Mouse (Mus musculus) liver, embryonic 14.5 days (tissue): ENCODE results near the gene Cox6a2. TPM values are rescaled to one million over a fixed set of nuclear protein-coding genes. Genes with fewer than 3 reads are reported as not detected.

Experiments
- ATAC-seq: fragments of 200-750 bp; cut with Nextera tagmentation; 2 replicates; pipeline ENCODE4 v1.8.0; 2017; ENCODE audit warnings: moderate number of reproducible peaks, mild to moderate bottlenecking, moderate library complexity; ENCODE audit not compliant: insufficient read depth
- DNase-seq, 3 experiments: peaks; one replicate each; pipeline ENCODE4 v3.0.0-alpha.2; 2012 to 2013; ENCODE audit warnings: low read depth in 3 of 3, low spot score in 3 of 3
- H3K27ac ChIP-seq: fragments of 300-500 bp; sonication (generic); 2 replicates; pipeline ENCODE4 v1.5.1; 2014; ENCODE audit warnings: moderate library complexity, mild to moderate bottlenecking, control low read depth, inconsistent platforms
- H3K27me3 ChIP-seq: fragments of 300-500 bp; sonication (generic); 2 replicates; pipeline ENCODE4 v1.6.1; 2014; ENCODE audit warnings: mild to moderate bottlenecking, low read length, moderate library complexity; ENCODE audit not compliant: control insufficient read depth, insufficient read depth
- H3K36me3 ChIP-seq: fragments of 300-500 bp; sonication (generic); replicated peaks from 2 replicates; pipeline ENCODE4 v1.6.1; 2014; ENCODE audit warnings: low read depth; ENCODE audit not compliant: control insufficient read depth, insufficient read depth
- H3K4me1 ChIP-seq, 2 experiments: fragments of 200-500 bp in 1 of 2; fragments of 300-500 bp in 1 of 2; sonication (generic) in 1 of 2; replicated peaks; 2 replicates each; pipeline ENCODE4 v1.6.1; 2012 to 2014; ENCODE audit warnings: antibody characterized with exemption in 1 of 2, inconsistent platforms in 1 of 2, low read length in 1 of 2; ENCODE audit not compliant: control insufficient read depth in 2 of 2, insufficient read depth in 2 of 2
- H3K4me2 ChIP-seq: fragments of 300-500 bp; sonication (generic); 2 replicates; pipeline ENCODE4 v1.6.1; 2014; ENCODE audit warnings: low read depth, mild to moderate bottlenecking, control low read depth, moderate library complexity
- H3K4me3 ChIP-seq, 2 experiments: fragments of 200-500 bp in 1 of 2; fragments of 300-500 bp in 1 of 2; sonication (generic) in 1 of 2; 2 replicates each; pipeline ENCODE4 v1.5.1; 2012 to 2014; ENCODE audit warnings: low read depth in 2 of 2, low read length in 2 of 2, mild to moderate bottlenecking in 2 of 2, control low read depth in 1 of 2, inconsistent platforms in 1 of 2, moderate library complexity in 1 of 2; ENCODE audit not compliant: insufficient read depth in 1 of 2
- H3K9ac ChIP-seq: fragments of 300-500 bp; sonication (generic); replicated peaks from 2 replicates; pipeline ENCODE4 v1.6.1; 2014; ENCODE audit warnings: mild to moderate bottlenecking, control low read depth, moderate library complexity
- H3K9me3 ChIP-seq: fragments of 300-500 bp; sonication (generic); 2 replicates; pipeline ENCODE4 v1.6.1; 2016; ENCODE audit warnings: low read length, mixed read lengths; ENCODE audit not compliant: control insufficient read depth
- CTCF ChIP-seq: IDR thresholded peaks from 2 replicates; pipeline ENCODE4 v1.5.1; 2016; ENCODE audit warnings: antibody characterized with exemption, low read depth, control low read depth
- EP300 ChIP-seq: IDR thresholded peaks from 2 replicates; pipeline ENCODE4 v1.6.1; 2016; ENCODE audit warnings: antibody characterized with exemption, low read depth
- WGBS: fragments of 180-500 bp; shearing (Covaris S2); extraction: QIAGEN DNeasy Blood & Tissue Kit; methylation state at CpG from one replicate; pipeline ENCODE4 v1.1.7; 2014; ENCODE audit not compliant: insufficient replicate concordance; 5-methylcytosine and 5-hydroxymethylcytosine counted together
- polyA plus RNA-seq, 2 experiments: library from polyadenylated mRNA; depleted of rRNA in 1 of 2; stranded (reverse) in 1 of 2; unstranded in 1 of 2; fragments of >200 nt; fragmentation: Nextera tagmentation in 1 of 2; extraction: Ambion mirVana in 1 of 2; gene quantifications; 2 replicates each; pipeline versions ENCODE4 v1.2.1 to v1.2.3; 2012 to 2014

Gene Cox6a2
- polyA plus RNA-seq, 2 experiments = 0.37 to 0.76 TPM

DNA sequence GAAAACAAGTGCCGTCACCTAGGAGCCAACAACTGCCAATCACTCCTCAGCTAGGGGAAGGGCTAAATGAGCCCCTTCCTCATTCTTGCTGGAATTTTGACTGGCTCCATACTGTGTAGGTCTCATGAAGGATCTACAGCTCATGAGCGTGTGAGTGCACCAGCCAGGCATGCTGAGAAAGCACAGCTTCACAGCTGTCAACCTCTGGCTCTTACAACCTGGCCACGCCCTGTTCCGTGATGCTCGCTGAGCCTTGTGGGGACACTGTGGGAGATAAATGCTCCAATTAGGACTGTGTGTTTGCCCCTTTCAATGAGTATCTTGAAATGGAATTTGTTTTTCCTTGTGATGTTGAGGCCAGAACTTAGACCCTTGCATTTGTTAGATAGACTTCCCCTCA, 43.8 kb upstream of the Cox6a2 start:
- H3K4me2 ChIP-seq = no peak overlapping the region

DNA sequence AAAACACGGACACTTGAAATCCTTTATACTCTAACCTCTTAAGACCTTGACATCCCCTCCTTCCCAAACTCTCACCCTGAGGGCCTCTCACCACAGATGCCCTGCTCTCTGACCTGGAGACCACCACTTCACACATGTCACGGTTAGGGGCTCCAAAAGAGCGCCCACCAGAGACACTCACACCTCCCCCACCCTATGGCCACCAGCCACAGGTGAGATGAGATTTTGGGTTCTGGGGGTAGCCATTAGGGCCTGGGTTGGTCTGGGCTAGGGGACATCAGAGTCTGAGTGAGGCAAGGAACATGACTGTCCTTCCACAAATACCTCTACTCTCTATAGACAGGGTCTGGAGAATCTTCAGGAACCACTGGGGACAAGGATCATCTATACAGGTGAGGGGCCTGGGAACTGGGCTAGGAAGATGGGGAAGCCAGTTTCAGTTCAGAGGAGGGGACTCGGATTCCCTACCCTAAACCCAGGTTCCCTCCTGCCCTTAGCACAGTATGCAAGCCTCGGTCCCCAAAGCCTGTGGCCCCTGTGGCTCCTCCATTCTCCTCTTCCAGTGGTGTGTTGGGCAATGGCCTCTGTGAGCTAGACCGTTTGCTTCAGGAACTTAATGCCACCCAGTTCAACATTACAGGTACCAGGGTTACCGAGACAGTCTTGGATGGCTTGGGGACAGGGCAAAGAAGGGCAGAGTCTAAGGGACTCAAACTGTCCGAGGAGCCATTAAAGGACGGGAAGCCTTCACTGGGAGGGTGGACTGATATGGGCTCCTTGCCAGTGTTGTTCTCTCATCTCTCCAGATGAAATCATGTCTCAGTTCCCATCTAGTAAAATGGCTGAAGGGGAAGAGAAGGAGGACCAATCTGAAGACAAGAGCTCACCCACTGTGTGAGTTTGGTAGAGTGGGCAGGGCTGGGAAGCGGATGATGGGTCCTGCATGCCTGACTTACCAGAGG, 42.2 kb upstream of the Cox6a2 start:
- ATAC-seq (no peak), DNase-seq (no peak)
- Histone ChIP-seq H3K27ac (no peak overlapping the region), H3K9me3 (no peaks in the 10 kb centered on the region), H3K4me3 (no peak overlapping the region), H3K4me1 (peaks cover 11% of the 10 kb centered on the region in 2 experiments), H3K36me3 (no peaks in the 10 kb centered on the region; the same call in 1 of the 2 replicates), H3K27me3 (peaks cover 9% of the 10 kb centered on the region), H3K9ac (no peak overlapping the region), H3K4me2 (peak overlapping the region; percentile 18; the same call in 1 of the 2 replicates)
- no peak for TF ChIP-seq CTCF
- no peak for TF ChIP-seq EP300
- 76% methylated on average over 10 of the region's 10 CpGs for WGBS

More for the DNA sequence above, 43.8 kb upstream of the Cox6a2 start:
- WGBS = 54% methylated on average over 5 of the region's 5 CpGs
- Histone ChIP-seq H3K9ac (no peak overlapping the region), H3K9me3 (no peaks in the 10 kb centered on the region), H3K27ac (no peak overlapping the region), H3K4me3 (no peak overlapping the region), H3K4me1 (peaks cover 11% of the 10 kb centered on the region in 2 experiments), H3K27me3 (peaks cover 9% of the 10 kb centered on the region), H3K36me3 (no peaks in the 10 kb centered on the region)
- no peak for DNase-seq
- TF ChIP-seq CTCF (no peak), EP300 (no peak)
- ATAC-seq = no peak

DNA sequence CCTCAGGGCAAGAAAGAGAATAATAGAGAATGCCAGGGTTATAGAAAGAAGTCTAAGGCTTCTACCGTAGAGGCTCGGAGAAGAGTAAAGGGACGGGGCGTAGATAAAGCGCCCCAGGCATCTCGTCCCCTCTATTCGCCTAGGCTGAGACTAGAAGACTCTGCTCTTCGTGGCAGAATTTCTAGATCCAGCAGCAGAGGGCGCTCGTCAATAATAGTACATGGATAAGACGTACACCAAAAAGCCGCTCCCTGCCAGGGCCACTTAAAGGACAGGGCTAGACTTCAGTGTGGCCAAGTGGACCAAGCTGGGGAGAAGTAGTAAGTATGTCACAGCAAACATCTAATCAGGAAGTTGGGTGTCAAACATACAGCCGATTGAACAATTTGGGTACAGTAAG, 41.3 kb upstream of the Cox6a2 start:
- Histone ChIP-seq H3K36me3 (no peaks in the 10 kb centered on the region; the same call in 1 of the 2 replicates), H3K9ac (peak overlapping the region; percentile 72), H3K4me3 (peak overlapping the region; percentile 59 to 66), H3K4me2 (peak overlapping the region; percentile 90), H3K4me1 (peaks cover 11% of the 10 kb centered on the region in 2 experiments), H3K9me3 (no peaks in the 10 kb centered on the region), H3K27ac (no peak overlapping the region; the same call in 1 of the 2 replicates), H3K27me3 (peaks cover 2% of the 10 kb centered on the region)
- peak; percentile 70 to 83 (median 80) for DNase-seq
- 2% methylated on average over 13 of the region's 13 CpGs for WGBS
- no peak for TF ChIP-seq EP300
- TF ChIP-seq CTCF = peak; percentile 89
- ATAC-seq = peak; percentile 82

DNA sequence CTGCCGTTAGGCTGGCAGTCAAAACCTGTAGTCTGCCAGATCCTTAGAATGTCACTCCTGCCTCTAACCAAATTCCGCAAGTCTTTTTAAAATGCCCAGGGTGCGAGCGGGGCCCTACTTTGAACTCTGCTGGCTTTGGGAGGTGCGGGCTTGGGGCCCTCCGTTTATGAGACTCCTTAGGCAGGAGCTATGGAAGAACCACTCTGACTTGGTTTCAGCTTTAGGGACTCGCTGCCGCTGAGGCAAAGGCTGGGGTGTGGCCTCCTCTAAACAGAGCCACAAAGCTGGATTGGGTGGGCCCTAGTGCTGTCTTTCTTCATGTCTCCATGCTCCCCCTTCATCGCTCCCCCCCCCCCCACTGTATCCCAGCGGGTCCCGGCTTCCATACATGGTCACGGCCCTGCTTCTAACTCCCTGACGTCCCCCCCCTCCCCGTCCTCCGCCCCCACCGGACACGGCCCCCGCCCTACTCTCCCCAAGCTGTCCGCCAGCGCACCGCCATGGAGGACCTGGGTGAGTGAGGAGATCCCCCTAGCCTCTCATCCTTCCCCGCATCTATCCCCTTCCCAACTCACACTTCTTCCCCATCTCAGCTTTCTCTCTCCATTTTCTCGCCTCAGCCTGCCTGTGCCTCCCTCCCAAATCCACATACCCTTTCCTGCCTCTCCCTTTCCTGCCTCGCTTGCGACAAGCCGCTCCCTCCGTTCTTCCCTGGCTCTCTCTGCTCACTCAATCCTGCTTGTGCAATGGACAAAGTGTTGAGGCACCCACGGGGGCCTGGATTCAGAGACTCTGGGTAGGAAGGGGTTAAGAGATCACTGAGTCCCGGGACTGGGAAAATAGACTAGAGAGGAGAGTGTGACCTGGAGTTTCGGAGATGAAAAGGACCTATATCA, 40.6 kb upstream of the Cox6a2 start, which contains the start of gene Tgfb1i1:
Gene Tgfb1i1 (plus strand): TSS at position 317 of the 896 bp plus-strand sequence.
- WGBS = 10% methylated on average over 29 of the region's 30 CpGs
- Histone ChIP-seq H3K9ac (peak within 1 kb of the TSS; percentile 72), H3K4me3 (peak within 1 kb of the TSS; percentile 59 to 66), H3K27ac (peak within 1 kb of the TSS; percentile 35), H3K4me1 (peaks cover 11% of the 10 kb centered on the region in 2 experiments), H3K4me2 (peak within 1 kb of the TSS; percentile 90), H3K27me3 (peaks cover 2% of the 10 kb centered on the region; the same call in 1 of the 2 replicates), H3K36me3 (no peaks in the 10 kb centered on the region; the same call in 1 of the 2 replicates), H3K9me3 (no peaks in the 10 kb centered on the region)
- DNase-seq (no peak), ATAC-seq (peak; percentile 40)
- TF ChIP-seq CTCF (no peak), EP300 (no peak)
